Mouse (Mus musculus) lung, postnatal 25 days (tissue): ENCODE results near the gene Bmper.

Experiments used
- DNase-seq: peaks from one replicate; pipeline ENCODE4 v3.0.0; 2022; ENCODE audit warnings: low spot score

Bmper gene

GRCm38 (mm10) chr9:23442168-23442567 is 219.3 kb downstream of the Bmper start:
- DNase-seq, result no peak

- no peak for DNase-seq
Measured at GRCm38 (mm10) chr9:23444975-23445374, 222.1 kb downstream of the Bmper start.

GRCm38 (mm10) chr9:23447271-23447961 is 224.5 kb downstream of the Bmper start:
- DNase-seq, result no peak

- DNase-seq, result peak; percentile 15
Measured at GRCm38 (mm10) chr9:23453309-23453708, 230.4 kb downstream of the Bmper start.

GRCm38 (mm10) chr9:23457186-23457585 is 234.3 kb downstream of the Bmper start:
- no peak for DNase-seq

GRCm38 (mm10) chr9:23460721-23461120 is 237.8 kb downstream of the Bmper start:
- DNase-seq, result no peak

GRCm38 (mm10) chr9:23462949-23463608 is 240.2 kb downstream of the Bmper start:
- peak; percentile 7 for DNase-seq

GRCm38 (mm10) chr9:23464981-23465630 is 242.2 kb downstream of the Bmper start:
- peak; percentile 66 for DNase-seq

GRCm38 (mm10) chr9:23469886-23470285 is 247.0 kb downstream of the Bmper start:
- peak; percentile 54 for DNase-seq

- no peak for DNase-seq
Measured at GRCm38 (mm10) chr9:23485851-23486250, 263.0 kb downstream of the Bmper start.

- DNase-seq, result no peak
Measured at GRCm38 (mm10) chr9:23486725-23487378, 264.0 kb downstream of the Bmper start.

- DNase-seq, result no peak
Measured at GRCm38 (mm10) chr9:23488265-23488664, 265.4 kb downstream of the Bmper start.

GRCm38 (mm10) chr9:23495400-23495799 is 272.5 kb downstream of the Bmper start:
- DNase-seq, result no peak

- DNase-seq, result no peak
Measured at GRCm38 (mm10) chr9:23497626-23498025, 274.8 kb downstream of the Bmper start.

GRCm38 (mm10) chr9:23533870-23534269 is 311.0 kb downstream of the Bmper start:
- DNase-seq, result peak; percentile 11
